Mouse (Mus musculus) heart, adult 2 months (tissue): ENCODE data around the gene Ptpru. TPM values are rescaled to one million over a fixed set of nuclear protein-coding genes. Genes with fewer than 3 reads are reported as not detected.

Experiments
- DNase-seq, 2 experiments: peaks; one replicate each; pipeline ENCODE4 v3.0.0; 2021
- H3K27ac ChIP-seq: fragments of 200-600 bp; 2 replicates; pipeline ENCODE4 v1.8.1; 2022
- H3K27me3 ChIP-seq: fragments of 200-500 bp; 2 replicates; pipeline ENCODE4 v1.6.1; 2012; ENCODE audit warnings: mild to moderate bottlenecking, low read length, inconsistent platforms, mixed read lengths; ENCODE audit not compliant: control insufficient read depth, insufficient read depth
- H3K36me3 ChIP-seq: fragments of 200-500 bp; 2 replicates; pipeline ENCODE4 v1.6.1; 2012; ENCODE audit warnings: low read length, inconsistent platforms; ENCODE audit not compliant: control insufficient read depth, insufficient read depth
- H3K4me1 ChIP-seq: fragments of 200-500 bp; 2 replicates; pipeline ENCODE4 v1.6.1; 2011; ENCODE audit warnings: low read length; ENCODE audit not compliant: control insufficient read depth, insufficient read depth
- H3K4me3 ChIP-seq: fragments of 200-600 bp; 2 replicates; pipeline ENCODE4 v1.8.1; 2022
- H3K79me2 ChIP-seq: fragments of 200-500 bp; replicated peaks from 2 replicates; pipeline ENCODE4 v1.6.1; 2012; ENCODE audit warnings: mild to moderate bottlenecking, inconsistent platforms, low read length, moderate library complexity, mixed read lengths; ENCODE audit not compliant: control insufficient read depth, insufficient read depth
- H3K9ac ChIP-seq: fragments of 200-500 bp; 2 replicates; pipeline ENCODE4 v1.6.1; 2012; ENCODE audit warnings: low read depth, mild to moderate bottlenecking, control low read depth, inconsistent platforms, low read length, mixed read lengths
- CTCF ChIP-seq: fragments of 200-600 bp; IDR thresholded peaks from 2 replicates; pipeline ENCODE4 v1.8.1; 2022; ENCODE audit warnings: antibody characterized with exemption, mild to moderate bottlenecking, moderate library complexity
- EP300 ChIP-seq: fragments of 200-500 bp; IDR thresholded peaks from 2 replicates; pipeline ENCODE4 v1.6.1; 2011; ENCODE audit warnings: low read depth, low read length, control low read depth; ENCODE audit not compliant: insufficient read depth
- POLR2A ChIP-seq: fragments of 200-500 bp; IDR thresholded peaks from 2 replicates; pipeline ENCODE4 v1.6.1; 2011; ENCODE audit warnings: mild to moderate bottlenecking, low read depth, low read length, control low read depth; ENCODE audit not compliant: insufficient read depth
- WGBS: fragments of 180-500 bp; shearing (Covaris S2); methylation state at CpG from one replicate; pipeline ENCODE4 v1.1.7; 2018; 5-methylcytosine and 5-hydroxymethylcytosine counted together
- intact Hi-C: fragments of 180-260 bp; cut with DNase I; formaldehyde crosslinking; loops from one replicate; pipeline ENCODE4 v1.15.1; 2025
- polyA plus RNA-seq: library from polyadenylated mRNA; depleted of rRNA; stranded (reverse); fragments of >200 nt; gene quantifications from 2 replicates; pipeline ENCODE4 v1.2.3, GENCODE M21; 2012
- total RNA-seq, 2 experiments: library from RNA; stranded (reverse); gene quantifications; 2 replicates each; pipeline ENCODE4 v1.2.3; 2021

Gene Ptpru
- total and polyA plus RNA-seq, 3 experiments = 4.2 to 5.7 (median 4.3) TPM

- intact Hi-C loops = no loop called here
- no peak for DNase-seq
- TF ChIP-seq EP300 = no peak
- Histone ChIP-seq H3K4me1 (no peaks in the 10 kb centered on the region), H3K36me3 (no peaks in the 10 kb centered on the region), H3K9ac (no peak overlapping the region), H3K79me2 (no peaks in the 10 kb centered on the region), H3K4me3 (no peak overlapping the region), H3K27me3 (no peaks in the 10 kb centered on the region), H3K27ac (no peak overlapping the region)
- WGBS = 76% methylated on average over 7 of the region's 7 CpGs
Measured at GRCm38 (mm10) chr4:131751561-131751960, 86.5 kb downstream of the Ptpru start.

GRCm38 (mm10) chr4:131749802-131750201 lies 88.3 kb downstream of the Ptpru start:
- DNase-seq = no peak
- TF ChIP-seq EP300 (no peak), POLR2A (no peak), CTCF (no peak)
- Histone ChIP-seq H3K9ac (no peak overlapping the region), H3K79me2 (no peaks in the 10 kb centered on the region), H3K4me3 (no peak overlapping the region), H3K27me3 (no peaks in the 10 kb centered on the region), H3K27ac (no peak overlapping the region), H3K4me1 (no peaks in the 10 kb centered on the region; the same call in 1 of the 2 replicates), H3K36me3 (no peaks in the 10 kb centered on the region)
- intact Hi-C loops = no loop called here
- whole genome bisulfite sequencing = 70% methylated on average over 6 of the region's 6 CpGs

GRCm38 (mm10) chr4:131744685-131745043 lies 93.4 kb downstream of the Ptpru start:
- TF ChIP-seq CTCF (no peak), POLR2A (no peak), EP300 (no peak)
- no peak overlapping the region for H3K9ac ChIP-seq
- H3K79me2 ChIP-seq = no peaks in the 10 kb centered on the region
- no peak overlapping the region for H3K4me3 ChIP-seq
- H3K4me1 ChIP-seq = peaks cover 11% of the 10 kb centered on the region
- intact Hi-C loops = no loop called here
- H3K36me3 ChIP-seq = no peaks in the 10 kb centered on the region
- 63% methylated on average over 5 of the region's 5 CpGs for WGBS
- peak overlapping the region; percentile 64 for H3K27ac ChIP-seq
- no peak for DNase-seq
- no peaks in the 10 kb centered on the region for H3K27me3 ChIP-seq

GRCm38 (mm10) chr4:131743831-131744684 lies 94.0 kb downstream of the Ptpru start:
- Histone ChIP-seq H3K27ac (peak overlapping the region; percentile 64), H3K36me3 (no peaks in the 10 kb centered on the region), H3K4me3 (no peak overlapping the region), H3K79me2 (no peaks in the 10 kb centered on the region), H3K27me3 (no peaks in the 10 kb centered on the region), H3K4me1 (peaks cover 11% of the 10 kb centered on the region), H3K9ac (no peak overlapping the region)
- peak; percentile 44 to 61 for DNase-seq
- intact Hi-C loops = no loop called here
- TF ChIP-seq EP300 (peak; percentile 86; the same call in 1 of the 2 replicates), CTCF (no peak), POLR2A (peak; percentile 22; the same call in 1 of the 2 replicates)
- WGBS = 15% methylated on average over 5 of the region's 5 CpGs

GRCm38 (mm10) chr4:131743031-131743430 lies 95.1 kb downstream of the Ptpru start:
- Histone ChIP-seq H3K4me3 (no peak overlapping the region), H3K27ac (peak overlapping the region; percentile 59; the same call in 1 of the 2 replicates), H3K4me1 (peaks cover 11% of the 10 kb centered on the region), H3K79me2 (no peaks in the 10 kb centered on the region), H3K9ac (no peak overlapping the region), H3K36me3 (no peaks in the 10 kb centered on the region), H3K27me3 (no peaks in the 10 kb centered on the region)
- WGBS = 72% methylated on average over 13 of the region's 13 CpGs
- TF ChIP-seq CTCF (no peak), EP300 (no peak), POLR2A (no peak)
- intact Hi-C loops = no loop called here
- no peak for DNase-seq

- no peak overlapping the region for H3K9ac ChIP-seq
- no peaks in the 10 kb centered on the region for H3K79me2 ChIP-seq
- H3K36me3 ChIP-seq = no peaks in the 10 kb centered on the region
- intact Hi-C loops = no loop called here
- WGBS = 72% methylated on average over 5 of the region's 5 CpGs
- H3K27me3 ChIP-seq = no peaks in the 10 kb centered on the region
- TF ChIP-seq CTCF (no peak), POLR2A (no peak), EP300 (no peak)
- no peak overlapping the region for H3K4me3 ChIP-seq
- DNase-seq = no peak
- peaks cover 11% of the 10 kb centered on the region for H3K4me1 ChIP-seq
- no peak overlapping the region for H3K27ac ChIP-seq
Measured at GRCm38 (mm10) chr4:131740621-131741020, 97.5 kb downstream of the Ptpru start.
